Mouse (Mus musculus): ENCODE results near the gene Tpst1. TPM values are rescaled to one million over a fixed set of nuclear protein-coding genes. Genes with fewer than 3 reads are reported as not detected.
A peak's percentile ranks its signal among the peaks of the same experiment; 100 is the strongest.

Tpst1 gene
- polyA plus RNA-seq, 1 experiment: 44.9 TPM

DNA sequence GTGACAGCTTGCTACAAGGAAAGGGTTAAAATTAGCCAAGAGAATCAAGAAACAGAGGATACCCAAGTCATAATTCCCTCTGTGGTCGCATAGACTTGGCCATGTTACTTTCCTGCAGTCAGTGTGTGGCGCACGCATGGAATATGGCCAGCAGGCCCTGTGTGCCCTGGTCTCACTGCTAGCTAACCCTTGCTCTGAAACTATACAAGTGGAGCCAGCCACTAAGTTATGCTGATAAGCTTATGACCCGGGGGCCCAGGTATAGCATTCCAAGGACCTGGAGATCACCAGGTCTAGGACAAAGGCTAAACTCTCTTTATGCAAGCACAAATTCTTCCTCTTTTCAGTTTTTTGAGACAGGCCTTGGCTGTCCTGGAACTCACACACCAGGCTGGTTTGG is 32.3 kb upstream of the Tpst1 start:
- Histone ChIP-seq H3K27ac (ENCODE audit: insufficient read depth, low read length) (no peak overlapping the region), H3K4me3 (ENCODE audit: insufficient read depth, low read length) (no peak overlapping the region), H3K4me1 (ENCODE audit: control insufficient read depth, insufficient read depth, low read length) (no peaks in the 10 kb centered on the region)
- TF ChIP-seq CTCF (IDR thresholded peaks at IDR 0.05; ENCODE audit: borderline replicate concordance, insufficient read depth, low read length): no peak
- TF ChIP-seq POLR2A (IDR thresholded peaks at IDR 0.05; ENCODE audit: low read depth, low read length): no peak

DNA sequence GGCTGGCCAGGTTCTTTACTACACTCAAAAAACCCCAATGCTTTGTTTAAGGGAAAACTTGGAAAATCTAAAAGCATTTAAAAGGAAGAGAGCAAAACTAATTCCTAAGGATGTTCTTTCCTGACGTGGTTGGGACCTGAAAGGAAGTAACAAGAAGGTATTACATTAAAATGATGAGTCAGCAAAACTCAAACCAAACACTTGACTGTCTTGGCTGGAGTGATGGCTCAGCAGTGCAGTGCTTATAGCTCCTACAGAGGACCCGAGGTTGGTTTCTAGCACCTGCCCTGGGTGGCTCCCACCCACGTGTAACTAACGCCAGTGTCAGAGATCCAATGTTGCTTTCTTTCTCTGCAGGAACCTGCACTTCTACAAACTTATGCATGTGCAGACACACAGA is 31.9 kb upstream of the Tpst1 start:
- no peak overlapping the region for H3K4me3 ChIP-seq (ENCODE audit: insufficient read depth, low read length)
- TF ChIP-seq CTCF (IDR thresholded peaks at IDR 0.05; ENCODE audit: borderline replicate concordance, insufficient read depth, low read length): no peak
- no peak for TF ChIP-seq POLR2A (IDR thresholded peaks at IDR 0.05; ENCODE audit: low read depth, low read length)
- H3K27ac ChIP-seq (ENCODE audit: insufficient read depth, low read length): no peak overlapping the region

DNA sequence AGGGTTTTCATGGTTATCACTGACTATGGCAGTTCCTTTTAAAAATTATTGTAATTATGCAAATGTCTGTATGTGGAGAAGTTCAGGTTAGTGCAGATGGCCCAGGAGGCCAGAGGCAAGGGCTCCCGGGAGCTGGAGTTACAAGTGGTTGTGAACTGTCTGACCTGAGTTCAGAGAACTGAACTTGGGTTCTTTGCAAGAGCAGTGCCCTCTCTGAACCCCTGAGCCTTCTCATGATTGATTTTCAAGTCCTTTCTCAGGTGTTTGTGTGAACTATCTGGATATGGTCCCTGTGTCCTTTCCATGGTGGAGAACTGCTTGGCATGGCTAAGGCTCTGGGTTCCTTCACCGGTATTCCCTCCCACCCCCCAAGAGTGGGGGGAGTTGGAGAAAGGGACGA is 29.4 kb upstream of the Tpst1 start:
- Histone ChIP-seq H3K4me3 (ENCODE audit: insufficient read depth, low read length) (no peak overlapping the region), H3K27ac (ENCODE audit: insufficient read depth, low read length) (no peak overlapping the region), H3K4me1 (ENCODE audit: control insufficient read depth, insufficient read depth, low read length) (no peaks in the 10 kb centered on the region)
- no peak for TF ChIP-seq POLR2A (IDR thresholded peaks at IDR 0.05; ENCODE audit: low read depth, low read length)
- TF ChIP-seq CTCF (IDR thresholded peaks at IDR 0.05; ENCODE audit: borderline replicate concordance, insufficient read depth, low read length): no peak

More for the DNA sequence above, 31.9 kb upstream of the Tpst1 start:
- no peaks in the 10 kb centered on the region for H3K4me1 ChIP-seq (ENCODE audit: control insufficient read depth, insufficient read depth, low read length)

DNA sequence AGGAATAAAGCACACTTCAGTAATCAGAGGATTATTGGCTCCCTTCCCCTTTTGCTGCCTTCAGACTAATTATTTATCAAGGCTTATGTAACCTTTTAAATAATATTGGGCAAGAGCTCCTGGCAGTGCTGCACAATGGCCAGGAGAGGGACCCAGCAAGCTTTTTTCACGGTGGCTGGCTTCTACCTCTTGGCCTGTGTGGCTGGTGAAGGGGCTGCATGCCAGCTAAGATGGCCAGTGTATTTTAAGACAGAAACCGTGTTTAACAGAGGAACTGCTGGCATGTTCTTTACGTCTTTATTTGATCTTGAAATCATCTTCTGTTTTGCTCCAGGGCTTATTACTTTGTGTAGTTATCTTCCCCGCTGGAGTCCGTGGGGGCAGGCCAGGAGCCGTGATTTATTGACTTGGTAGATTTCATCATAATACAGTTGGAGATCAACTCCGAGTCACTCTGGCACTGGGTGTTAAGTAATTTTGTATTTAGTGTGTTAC is 28.9 kb upstream of the Tpst1 start:
- Histone ChIP-seq H3K4me3 (ENCODE audit: insufficient read depth, low read length) (no peak overlapping the region), H3K4me1 (ENCODE audit: control insufficient read depth, insufficient read depth, low read length) (no peaks in the 10 kb centered on the region), H3K27ac (ENCODE audit: insufficient read depth, low read length) (no peak overlapping the region)
- TF ChIP-seq POLR2A (IDR thresholded peaks at IDR 0.05; ENCODE audit: low read depth, low read length) (no peak), CTCF (IDR thresholded peaks at IDR 0.05; ENCODE audit: borderline replicate concordance, insufficient read depth, low read length) (0 out of 2 replicates have a peak, but pooled peaks have one; percentile 16)

DNA sequence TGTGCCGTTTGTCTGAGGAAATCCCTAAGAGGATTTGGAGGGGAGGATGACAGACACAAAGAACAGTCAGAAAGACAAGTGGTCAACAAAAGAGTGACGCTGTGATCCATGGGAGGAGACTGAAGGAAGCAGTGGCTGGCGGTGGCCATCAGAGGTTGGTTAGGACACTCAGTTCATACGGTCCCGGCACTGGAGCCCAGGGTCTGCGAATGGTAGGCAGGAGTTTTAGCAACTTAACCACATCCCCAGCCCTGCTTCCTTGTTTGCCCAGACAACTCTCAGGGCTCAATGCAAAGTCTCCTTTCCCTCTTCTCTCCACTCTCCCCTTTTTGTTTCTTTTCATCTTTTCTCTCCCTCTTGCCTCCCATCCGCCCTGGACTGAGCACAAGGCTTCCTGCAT is 27.0 kb upstream of the Tpst1 start:
- Histone ChIP-seq H3K27ac (ENCODE audit: insufficient read depth, low read length) (no peak overlapping the region), H3K4me3 (ENCODE audit: insufficient read depth, low read length) (no peak overlapping the region), H3K4me1 (ENCODE audit: control insufficient read depth, insufficient read depth, low read length) (no peaks in the 10 kb centered on the region)
- TF ChIP-seq CTCF (IDR thresholded peaks at IDR 0.05; ENCODE audit: borderline replicate concordance, insufficient read depth, low read length) (no peak), POLR2A (IDR thresholded peaks at IDR 0.05; ENCODE audit: low read depth, low read length) (no peak)

DNA sequence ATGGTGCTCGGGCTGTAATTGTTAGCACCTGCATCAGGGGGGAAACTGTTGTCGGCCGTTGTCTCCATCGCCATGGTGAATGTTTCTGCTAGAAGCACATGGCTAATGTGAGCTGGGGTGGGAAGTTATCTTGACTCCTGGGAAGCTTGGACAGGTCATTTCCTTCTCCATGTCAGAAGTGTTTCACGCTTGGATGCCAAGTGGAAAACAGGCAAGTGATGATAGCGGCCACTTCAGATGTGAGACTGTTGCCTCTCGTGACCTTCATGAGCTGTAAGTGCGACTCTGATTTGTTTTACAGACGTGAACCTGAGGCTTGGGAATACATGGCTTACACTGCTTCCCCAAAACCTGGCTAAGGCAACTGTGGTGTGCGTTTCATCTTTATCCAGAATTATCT is 26.5 kb upstream of the Tpst1 start:
- Histone ChIP-seq H3K4me3 (ENCODE audit: insufficient read depth, low read length) (no peak overlapping the region), H3K27ac (ENCODE audit: insufficient read depth, low read length) (no peak overlapping the region), H3K4me1 (ENCODE audit: control insufficient read depth, insufficient read depth, low read length) (no peaks in the 10 kb centered on the region)

DNA sequence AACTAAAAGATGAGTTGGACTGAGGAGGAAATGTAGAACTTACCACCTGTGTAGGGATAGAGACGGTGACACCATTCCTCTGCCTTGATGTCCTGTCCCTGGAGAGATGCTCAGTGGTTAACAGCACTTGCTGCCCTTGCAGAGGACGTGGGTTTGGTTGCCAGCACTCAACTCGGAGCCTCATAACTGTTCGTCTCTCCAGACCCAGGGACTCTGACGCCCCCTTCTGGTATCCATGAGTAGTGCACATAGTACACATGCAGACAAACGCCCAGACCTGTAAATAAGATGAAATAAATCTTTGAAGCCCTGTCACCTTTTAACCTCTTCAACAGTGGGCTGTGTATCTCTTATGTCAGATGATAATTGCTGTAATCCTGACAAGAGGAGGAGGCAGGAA is 26.1 kb upstream of the Tpst1 start:
- Histone ChIP-seq H3K4me1 (ENCODE audit: control insufficient read depth, insufficient read depth, low read length) (no peaks in the 10 kb centered on the region), H3K4me3 (ENCODE audit: insufficient read depth, low read length) (no peak overlapping the region), H3K27ac (ENCODE audit: insufficient read depth, low read length) (no peak overlapping the region)
- no peak for TF ChIP-seq CTCF (IDR thresholded peaks at IDR 0.05; ENCODE audit: borderline replicate concordance, insufficient read depth, low read length)
- TF ChIP-seq POLR2A (IDR thresholded peaks at IDR 0.05; ENCODE audit: low read depth, low read length): no peak

More for the DNA sequence above, 26.5 kb upstream of the Tpst1 start:
- TF ChIP-seq CTCF (IDR thresholded peaks at IDR 0.05; ENCODE audit: borderline replicate concordance, insufficient read depth, low read length) (no peak), POLR2A (IDR thresholded peaks at IDR 0.05; ENCODE audit: low read depth, low read length) (no peak)

DNA sequence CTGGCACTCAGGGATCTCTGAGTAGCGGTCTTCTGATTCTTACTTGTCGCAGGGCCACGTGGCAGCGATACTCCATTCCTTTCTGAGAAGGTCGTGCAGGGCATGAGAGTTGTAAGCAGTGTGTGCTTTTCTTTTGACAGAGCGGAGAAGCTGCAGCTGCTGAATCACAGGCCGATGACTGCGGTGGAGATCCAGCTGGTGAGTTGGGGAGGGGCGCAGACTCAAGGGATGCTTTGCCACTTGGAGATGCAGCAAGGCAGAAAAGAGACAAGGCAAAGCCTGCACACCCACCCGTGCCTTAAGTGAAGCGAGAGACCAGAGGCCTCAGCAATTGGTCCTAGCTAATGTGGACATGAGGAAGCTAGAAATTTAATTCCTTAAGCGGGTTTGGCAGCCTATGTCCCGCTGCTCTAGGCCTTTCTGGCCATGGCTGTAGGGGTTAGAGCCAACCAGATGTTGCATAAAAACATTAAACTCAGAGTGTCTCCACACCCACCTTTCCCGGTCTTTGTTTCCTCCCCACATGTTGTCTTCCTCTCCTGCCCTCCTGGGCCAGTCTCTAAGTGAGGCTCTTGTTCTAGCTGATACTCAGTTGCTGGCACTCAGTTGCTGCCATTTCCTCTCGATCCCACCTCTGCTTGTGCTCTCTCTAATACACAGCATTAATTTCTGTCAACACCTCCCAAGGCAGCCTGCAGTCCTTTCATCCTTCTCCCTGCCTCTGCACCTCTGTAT is 24.2 kb upstream of the Tpst1 start:
- Histone ChIP-seq H3K27ac (ENCODE audit: insufficient read depth, low read length) (no peak overlapping the region), H3K4me3 (ENCODE audit: insufficient read depth, low read length) (no peak overlapping the region), H3K4me1 (ENCODE audit: control insufficient read depth, insufficient read depth, low read length) (no peaks in the 10 kb centered on the region)
- no peak for TF ChIP-seq CTCF (IDR thresholded peaks at IDR 0.05; ENCODE audit: borderline replicate concordance, insufficient read depth, low read length)
- TF ChIP-seq POLR2A (IDR thresholded peaks at IDR 0.05; ENCODE audit: low read depth, low read length): no peak

DNA sequence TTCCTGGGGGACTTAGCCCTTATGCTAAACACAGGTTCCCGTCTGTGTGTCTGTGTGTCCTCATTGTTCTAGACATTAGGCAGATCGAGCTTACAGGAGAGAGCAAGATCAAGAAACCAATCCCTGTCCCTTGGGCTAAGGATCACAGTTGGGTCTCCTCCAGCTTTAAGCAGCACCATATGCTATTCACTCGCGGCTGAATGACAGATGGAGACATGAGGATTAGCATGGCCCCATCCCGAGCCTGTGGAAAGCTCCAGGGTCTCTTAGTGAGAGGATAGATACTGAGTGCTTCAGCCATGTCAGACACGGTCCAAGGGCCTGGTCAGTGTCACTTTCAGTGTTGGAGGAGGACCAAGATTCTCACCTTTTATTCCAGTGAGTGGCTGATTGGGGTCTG is 22.7 kb upstream of the Tpst1 start:
- Histone ChIP-seq H3K27ac (ENCODE audit: insufficient read depth, low read length) (no peak overlapping the region), H3K4me3 (ENCODE audit: insufficient read depth, low read length) (no peak overlapping the region), H3K4me1 (ENCODE audit: control insufficient read depth, insufficient read depth, low read length) (no peaks in the 10 kb centered on the region)
- no peak for TF ChIP-seq CTCF (IDR thresholded peaks at IDR 0.05; ENCODE audit: borderline replicate concordance, insufficient read depth, low read length)
- no peak for TF ChIP-seq POLR2A (IDR thresholded peaks at IDR 0.05; ENCODE audit: low read depth, low read length)

DNA sequence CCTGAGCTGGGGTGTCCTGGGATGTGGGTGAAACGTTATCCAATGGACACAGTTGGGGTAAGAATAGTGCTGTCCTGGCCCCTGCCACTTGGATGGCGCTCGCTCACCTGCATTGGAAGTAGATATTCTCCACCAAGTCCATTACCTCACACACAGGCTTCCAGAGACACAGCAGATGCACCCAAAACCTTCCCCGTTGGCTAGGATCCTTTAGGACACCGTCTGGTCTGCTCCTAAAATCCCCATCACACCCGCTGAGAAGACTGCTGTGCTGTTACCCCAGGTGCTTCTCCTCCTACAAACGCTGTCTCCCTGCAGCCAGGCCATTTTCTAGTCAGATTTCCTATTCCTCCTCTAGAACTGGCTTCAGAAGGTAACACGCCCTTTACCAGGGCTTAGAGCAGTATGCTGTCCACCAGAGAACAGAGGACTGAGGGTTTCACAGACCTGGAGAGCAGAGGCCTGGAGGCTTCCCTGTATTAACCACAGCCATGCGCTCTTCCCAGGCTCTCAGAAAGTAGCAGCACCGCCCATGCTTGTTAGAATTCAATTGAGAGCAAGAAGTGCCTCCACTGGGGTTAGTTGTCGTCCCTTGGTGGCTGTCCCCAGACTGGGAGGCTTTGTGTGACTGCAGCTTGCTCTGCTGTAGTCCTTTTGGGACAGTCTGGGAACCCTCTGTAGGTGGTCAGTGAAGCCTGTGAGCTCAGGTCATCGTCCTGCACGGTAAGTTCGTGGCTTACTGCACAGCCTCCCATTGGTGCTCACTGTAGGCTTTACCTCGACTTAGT is 21.9 kb upstream of the Tpst1 start:
- H3K4me3 ChIP-seq (ENCODE audit: insufficient read depth, low read length): no peak overlapping the region
- no peak overlapping the region for H3K27ac ChIP-seq (ENCODE audit: insufficient read depth, low read length)
- TF ChIP-seq POLR2A (IDR thresholded peaks at IDR 0.05; ENCODE audit: low read depth, low read length) (no peak), CTCF (IDR thresholded peaks at IDR 0.05; ENCODE audit: borderline replicate concordance, insufficient read depth, low read length) (no peak)
- H3K4me1 ChIP-seq (ENCODE audit: control insufficient read depth, insufficient read depth, low read length): no peaks in the 10 kb centered on the region
